Mouse (Mus musculus) cerebellum, adult 2 months (tissue): Measurements from ENCODE around the gene Pik3r6.

ENCODE experiments used
- CTCF ChIP-seq: fragments of 200-500 bp; IDR thresholded peaks from 2 replicates; pipeline ENCODE4 v1.5.1; 2011; ENCODE audit warnings: low read depth, mild to moderate bottlenecking, control low read depth, low read length, moderate library complexity, borderline replicate concordance; ENCODE audit not compliant: insufficient read depth
- POLR2A ChIP-seq: fragments of 200-500 bp; IDR thresholded peaks from 2 replicates; pipeline ENCODE4 v1.6.1; 2011; ENCODE audit warnings: low read length, control low read depth, borderline replicate concordance; ENCODE audit not compliant: insufficient read depth

DNA sequence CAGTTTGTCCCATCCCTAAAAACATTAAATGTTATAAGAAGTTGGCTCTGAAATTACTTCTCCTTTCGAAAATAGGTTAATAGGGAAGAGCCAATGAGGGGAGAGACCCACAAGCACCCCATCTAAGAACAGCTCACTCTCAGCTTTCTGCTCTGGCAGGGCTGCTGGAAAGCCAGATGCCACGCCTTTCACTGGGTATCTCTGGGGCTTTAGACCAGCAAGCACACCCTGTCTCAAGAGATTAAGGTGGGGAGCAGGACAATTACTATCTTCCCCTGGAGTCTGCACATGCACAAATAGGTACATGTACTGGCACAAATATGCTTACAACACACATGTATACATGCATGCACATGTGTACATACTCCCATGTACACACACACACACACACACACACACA is 95.1 kb downstream of the Pik3r6 start:
- TF ChIP-seq CTCF, result no peak
- no peak for TF ChIP-seq POLR2A
